Mouse (Mus musculus) midbrain, embryonic 14.5 days (tissue): ENCODE measurements around the gene Sgpp1. TPM values are rescaled to one million over a fixed set of nuclear protein-coding genes. Genes with fewer than 3 reads are reported as not detected.
A peak's percentile ranks its signal among the peaks of the same experiment; 100 is the strongest.
"Not testable (repeated sequence)": the region's sequence is repeated elsewhere in the genome, so short reads cannot be mapped to it uniquely, and the experiment has no call there.

Experiments used
- ATAC-seq: fragments of 200-750 bp; cut with Nextera tagmentation; 2 replicates; pipeline ENCODE4 v1.8.0; 2017; ENCODE audit warnings: moderate number of reproducible peaks, moderate library complexity; ENCODE audit not compliant: low FRiP score, low TSS enrichment
- DNase-seq: peaks from one replicate; pipeline ENCODE4 v3.0.0-alpha.2; 2015
- H3K27ac ChIP-seq: fragments of 300-500 bp; sonication (generic); replicated peaks from 2 replicates; pipeline ENCODE4 v1.5.1; 2014; ENCODE audit warnings: mild to moderate bottlenecking, low read depth, low read length, moderate library complexity
- H3K27me3 ChIP-seq: fragments of 300-500 bp; sonication (generic); 2 replicates; pipeline ENCODE4 v1.6.1; 2014; ENCODE audit warnings: low read length, control low read depth, mixed read lengths; ENCODE audit not compliant: control insufficient read depth, insufficient read depth
- H3K36me3 ChIP-seq: fragments of 300-500 bp; sonication (generic); 2 replicates; pipeline ENCODE4 v1.6.1; 2014; ENCODE audit warnings: low read length, control low read depth; ENCODE audit not compliant: control insufficient read depth, insufficient read depth
- H3K4me1 ChIP-seq: fragments of 300-500 bp; sonication (generic); 2 replicates; pipeline ENCODE4 v1.6.1; 2014; ENCODE audit warnings: mild to moderate bottlenecking, antibody characterized with exemption, low read length, control low read depth; ENCODE audit not compliant: control insufficient read depth, insufficient read depth
- H3K4me2 ChIP-seq: fragments of 300-500 bp; sonication (generic); 2 replicates; pipeline ENCODE4 v1.6.1; 2014; ENCODE audit warnings: mild to moderate bottlenecking, low read length, moderate library complexity
- H3K4me3 ChIP-seq: fragments of 300-500 bp; sonication (generic); replicated peaks from 2 replicates; pipeline ENCODE4 v1.5.1; 2014; ENCODE audit warnings: low read depth, low read length
- H3K9ac ChIP-seq: fragments of 300-500 bp; sonication (generic); replicated peaks from 2 replicates; pipeline ENCODE4 v1.6.1; 2014; ENCODE audit warnings: mild to moderate bottlenecking, low read length, moderate library complexity
- H3K9me3 ChIP-seq: fragments of 300-500 bp; sonication (generic); 2 replicates; pipeline ENCODE4 v1.6.1; 2016; ENCODE audit warnings: low read length, control low read depth, mixed read lengths; ENCODE audit not compliant: control insufficient read depth
- WGBS: fragments of 180-500 bp; shearing (Covaris S2); extraction: QIAGEN DNeasy Blood & Tissue Kit; methylation state at CpG from one replicate; pipeline ENCODE4 v1.1.7; 2014; 5-methylcytosine and 5-hydroxymethylcytosine counted together
- polyA plus RNA-seq: library from polyadenylated mRNA; unstranded; fragments of >200 nt; fragmentation: Nextera tagmentation; extraction: Ambion mirVana; gene quantifications from 2 replicates; pipeline ENCODE4 v1.2.1, GENCODE M21; 2014

The Sgpp1 gene
- polyA plus RNA-seq, 1 experiment from 2014 or later = 14.6 TPM

GRCm38 (mm10) chr12:75710596-75711376 lies 24.7 kb downstream of the Sgpp1 start:
- ATAC-seq (no peak), DNase-seq (no peak)
- Histone ChIP-seq H3K9ac (no peak overlapping the region), H3K4me3 (no peak overlapping the region), H3K27me3 (no peaks in the 10 kb centered on the region), H3K27ac (no peak overlapping the region), H3K36me3 (0 out of 2 replicates have a peak, but pooled peaks cover under 1% of the 10 kb centered on the region), H3K9me3 (no peaks in the 10 kb centered on the region), H3K4me2 (no peak overlapping the region), H3K4me1 (no peaks in the 10 kb centered on the region)
- 92% methylated on average over 9 of the region's 9 CpGs for WGBS

GRCm38 (mm10) chr12:75709506-75709905 lies 26.0 kb downstream of the Sgpp1 start:
- 93% methylated on average over 2 of the region's 2 CpGs for WGBS
- no peak overlapping the region for H3K4me2 ChIP-seq
- no peak overlapping the region for H3K9ac ChIP-seq
- ATAC-seq (no peak), DNase-seq (no peak)
- no peak overlapping the region for H3K27ac ChIP-seq
- H3K4me3 ChIP-seq = no peak overlapping the region
- no peaks in the 10 kb centered on the region for H3K4me1 ChIP-seq
- no peaks in the 10 kb centered on the region for H3K27me3 ChIP-seq
- H3K9me3 ChIP-seq = no peaks in the 10 kb centered on the region
- H3K36me3 ChIP-seq = no peaks in the 10 kb centered on the region

- H3K4me1 ChIP-seq = no peaks in the 10 kb centered on the region
- 92% methylated on average over 7 of the region's 7 CpGs for WGBS
- no peak overlapping the region for H3K4me2 ChIP-seq
- H3K4me3 ChIP-seq = no peak overlapping the region
- H3K9ac ChIP-seq = no peak overlapping the region
- no peaks in the 10 kb centered on the region for H3K36me3 ChIP-seq
- H3K27ac ChIP-seq = no peak overlapping the region
- DNase-seq (no peak), ATAC-seq (no peak)
- no peaks in the 10 kb centered on the region for H3K27me3 ChIP-seq
- no peaks in the 10 kb centered on the region for H3K9me3 ChIP-seq
Observed at GRCm38 (mm10) chr12:75706670-75707069, 28.9 kb downstream of the Sgpp1 start.

GRCm38 (mm10) chr12:75702739-75703122 lies 32.8 kb downstream of the Sgpp1 start:
- DNase-seq (no peak), ATAC-seq (no peak)
- H3K36me3 ChIP-seq = no peaks in the 10 kb centered on the region
- no peak overlapping the region for H3K4me3 ChIP-seq
- no peak overlapping the region for H3K9ac ChIP-seq
- 94% methylated on average over 3 of the region's 3 CpGs for WGBS
- no peak overlapping the region for H3K4me2 ChIP-seq
- H3K4me1 ChIP-seq = peaks cover 4% of the 10 kb centered on the region; the same call in 1 of the 2 replicates
- H3K27ac ChIP-seq = no peak overlapping the region
- H3K27me3 ChIP-seq = no peaks in the 10 kb centered on the region
- no peaks in the 10 kb centered on the region for H3K9me3 ChIP-seq

- ATAC-seq (no peak), DNase-seq (no peak)
- no peaks in the 10 kb centered on the region for H3K27me3 ChIP-seq
- no peak overlapping the region; the same call in 1 of the 2 replicates for H3K4me3 ChIP-seq
- no peaks in the 10 kb centered on the region for H3K9me3 ChIP-seq
- H3K4me1 ChIP-seq = peaks cover 4% of the 10 kb centered on the region; the same call in 1 of the 2 replicates
- H3K27ac ChIP-seq = no peak overlapping the region
- peak overlapping the region; percentile 35 for H3K4me2 ChIP-seq
- no peaks in the 10 kb centered on the region for H3K36me3 ChIP-seq
- whole genome bisulfite sequencing = 74% methylated on average over 14 of the region's 14 CpGs
- no peak overlapping the region for H3K9ac ChIP-seq
Observed at GRCm38 (mm10) chr12:75702084-75702738, 33.3 kb downstream of the Sgpp1 start.

- H3K9ac ChIP-seq = no peak overlapping the region
- no peak for ATAC-seq
- 45% methylated on average over 21 of the region's 21 CpGs for WGBS
- no peak overlapping the region; the same call in 1 of the 2 replicates for H3K4me3 ChIP-seq
- no peaks in the 10 kb centered on the region for H3K9me3 ChIP-seq
- peak overlapping the region; percentile 35 for H3K4me2 ChIP-seq
- no peak overlapping the region for H3K27ac ChIP-seq
- peak; percentile 31 for DNase-seq
- H3K27me3 ChIP-seq = no peaks in the 10 kb centered on the region
- peaks cover 4% of the 10 kb centered on the region; the same call in 1 of the 2 replicates for H3K4me1 ChIP-seq
- H3K36me3 ChIP-seq = no peaks in the 10 kb centered on the region
Observed at GRCm38 (mm10) chr12:75701173-75702083, 34.1 kb downstream of the Sgpp1 start.

- ATAC-seq = no peak
- 92% methylated on average over 3 of the region's 3 CpGs for WGBS
- Histone ChIP-seq H3K4me2 (no peak overlapping the region), H3K4me3 (no peak overlapping the region), H3K9me3 (no peaks in the 10 kb centered on the region), H3K27ac (no peak overlapping the region), H3K27me3 (no peaks in the 10 kb centered on the region), H3K4me1 (peaks cover 4% of the 10 kb centered on the region; the same call in 1 of the 2 replicates), H3K36me3 (no peaks in the 10 kb centered on the region), H3K9ac (no peak overlapping the region)
- no peak for DNase-seq
Observed at GRCm38 (mm10) chr12:75698692-75699091, 36.8 kb downstream of the Sgpp1 start.

- not testable (repeated sequence) for H3K9me3 ChIP-seq, H3K36me3 ChIP-seq, ATAC-seq, H3K27me3 ChIP-seq, H3K4me3 ChIP-seq, H3K9ac ChIP-seq, H3K27ac ChIP-seq, DNase-seq, H3K4me2 ChIP-seq, H3K4me1 ChIP-seq
- WGBS = 97% methylated on average over 1 of the region's 1 CpGs
Observed at GRCm38 (mm10) chr12:75695845-75696244, 39.7 kb downstream of the Sgpp1 start.
